Mouse (Mus musculus): Measurements from ENCODE around the gene Shmt2. TPM values are rescaled to one million over a fixed set of nuclear protein-coding genes. Genes with fewer than 3 reads are reported as not detected.

Gene Shmt2
- polyA plus RNA-seq, 1 experiment from 2014 or later: 152 TPM

DNA sequence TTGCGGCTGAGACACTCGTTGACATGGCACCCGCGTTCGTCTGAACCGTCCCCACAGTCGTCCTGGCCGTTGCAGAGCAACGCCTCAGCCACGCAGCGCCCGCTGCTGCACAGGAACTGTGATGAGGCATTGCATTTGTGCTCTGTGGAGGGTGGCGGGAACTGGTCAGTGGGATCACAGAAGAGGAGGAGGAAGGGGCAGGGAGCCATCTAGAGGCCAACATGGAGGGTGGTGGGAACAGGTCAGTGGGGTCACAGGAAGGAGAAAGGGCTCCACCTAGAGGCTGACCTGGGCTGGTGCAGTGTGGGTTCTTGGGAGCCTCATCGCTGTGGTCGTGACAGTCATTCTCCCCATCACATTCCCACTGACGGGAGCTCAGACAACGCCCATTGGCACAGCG, 33.5 kb upstream of the Shmt2 start:
- 77% methylated on average over 18 of the region's 18 CpGs for WGBS

GRCm38 (mm10) chr10:127549892-127550291, 27.6 kb upstream of the Shmt2 start:
- no peak for ATAC-seq (ENCODE audit: insufficient read depth, low FRiP score)
- H3K9me3 ChIP-seq (replicated peaks; ENCODE audit: control insufficient read depth, low read length): no peaks in the 10 kb centered on the region
- no peak overlapping the region for H3K9ac ChIP-seq (ENCODE audit: low read length)
- no peak overlapping the region for H3K4me2 ChIP-seq (ENCODE audit: low read depth, low read length)
- 85% methylated on average over 17 of the region's 17 CpGs for WGBS
- no peak overlapping the region for H3K4me3 ChIP-seq (replicated peaks; ENCODE audit: low read length)
- no peaks in the 10 kb centered on the region for H3K27me3 ChIP-seq (ENCODE audit: control insufficient read depth, insufficient read depth, low read length)
- no peak overlapping the region for H3K27ac ChIP-seq (ENCODE audit: low read length)
- H3K4me1 ChIP-seq (ENCODE audit: control insufficient read depth, insufficient read depth, low read length): no peaks in the 10 kb centered on the region
- peaks cover 33% of the 10 kb centered on the region for H3K36me3 ChIP-seq (ENCODE audit: control insufficient read depth, insufficient read depth, low read length)

More for the DNA sequence above, 33.5 kb upstream of the Shmt2 start:
- no peak overlapping the region for H3K4me3 ChIP-seq (replicated peaks; ENCODE audit: low read length)
- H3K4me1 ChIP-seq (ENCODE audit: control insufficient read depth, insufficient read depth, low read length): no peaks in the 10 kb centered on the region
- no peak for ATAC-seq (ENCODE audit: insufficient read depth, low FRiP score)
- no peak overlapping the region for H3K9ac ChIP-seq (ENCODE audit: low read length)
- H3K27ac ChIP-seq (ENCODE audit: low read length): no peak overlapping the region
- peaks cover 52% of the 10 kb centered on the region for H3K36me3 ChIP-seq (ENCODE audit: control insufficient read depth, insufficient read depth, low read length)
- H3K27me3 ChIP-seq (ENCODE audit: control insufficient read depth, insufficient read depth, low read length): no peaks in the 10 kb centered on the region
- no peaks in the 10 kb centered on the region for H3K9me3 ChIP-seq (replicated peaks; ENCODE audit: control insufficient read depth, low read length)
- no peak overlapping the region for H3K4me2 ChIP-seq (ENCODE audit: low read depth, low read length)

GRCm38 (mm10) chr10:127548236-127548635, 26.0 kb upstream of the Shmt2 start:
- Histone ChIP-seq H3K4me2 (ENCODE audit: low read depth, low read length) (no peak overlapping the region), H3K9me3 (replicated peaks; ENCODE audit: control insufficient read depth, low read length) (no peaks in the 10 kb centered on the region), H3K27me3 (ENCODE audit: control insufficient read depth, insufficient read depth, low read length) (no peaks in the 10 kb centered on the region), H3K4me1 (ENCODE audit: control insufficient read depth, insufficient read depth, low read length) (no peaks in the 10 kb centered on the region), H3K36me3 (ENCODE audit: control insufficient read depth, insufficient read depth, low read length) (peaks cover 33% of the 10 kb centered on the region), H3K27ac (ENCODE audit: low read length) (no peak overlapping the region), H3K9ac (ENCODE audit: low read length) (no peak overlapping the region), H3K4me3 (replicated peaks; ENCODE audit: low read length) (no peak overlapping the region)
- 94% methylated on average over 15 of the region's 15 CpGs for WGBS
- ATAC-seq (ENCODE audit: insufficient read depth, low FRiP score): no peak

DNA sequence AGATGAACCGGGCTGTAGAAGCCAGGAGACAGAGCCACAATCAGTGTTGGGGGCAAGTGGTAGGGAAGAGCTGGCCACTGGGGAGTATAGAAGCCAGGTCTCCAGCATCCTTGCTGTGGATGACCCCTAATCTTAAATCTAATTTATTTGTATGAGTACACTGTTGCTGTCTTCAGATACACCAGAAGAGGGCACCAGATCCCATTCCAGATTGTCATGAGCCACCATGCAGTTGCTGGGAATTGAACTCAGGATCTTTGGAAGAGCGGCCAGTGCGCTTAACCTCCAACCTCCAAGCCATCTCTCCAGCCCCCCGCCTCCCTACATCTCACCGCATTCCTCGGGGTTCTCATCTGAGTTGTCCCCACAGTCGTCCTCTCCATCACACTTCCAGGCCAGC, 24.3 kb upstream of the Shmt2 start:
- 87% methylated on average over 7 of the region's 7 CpGs for WGBS
- ATAC-seq (ENCODE audit: insufficient read depth, low FRiP score): no peak
- no peak overlapping the region for H3K9ac ChIP-seq (ENCODE audit: low read length)
- no peaks in the 10 kb centered on the region for H3K27me3 ChIP-seq (ENCODE audit: control insufficient read depth, insufficient read depth, low read length)
- H3K27ac ChIP-seq (ENCODE audit: low read length): no peak overlapping the region
- H3K9me3 ChIP-seq (replicated peaks; ENCODE audit: control insufficient read depth, low read length): no peaks in the 10 kb centered on the region
- no peak overlapping the region for H3K4me2 ChIP-seq (ENCODE audit: low read depth, low read length)
- peaks cover 36% of the 10 kb centered on the region for H3K36me3 ChIP-seq (ENCODE audit: control insufficient read depth, insufficient read depth, low read length)
- no peaks in the 10 kb centered on the region for H3K4me1 ChIP-seq (ENCODE audit: control insufficient read depth, insufficient read depth, low read length)
- H3K4me3 ChIP-seq (replicated peaks; ENCODE audit: low read length): no peak overlapping the region

GRCm38 (mm10) chr10:127544375-127544774, 22.1 kb upstream of the Shmt2 start:
- no peak overlapping the region for H3K4me3 ChIP-seq (replicated peaks; ENCODE audit: low read length)
- no peaks in the 10 kb centered on the region for H3K27me3 ChIP-seq (ENCODE audit: control insufficient read depth, insufficient read depth, low read length)
- H3K9ac ChIP-seq (ENCODE audit: low read length): no peak overlapping the region
- H3K9me3 ChIP-seq (replicated peaks; ENCODE audit: control insufficient read depth, low read length): no peaks in the 10 kb centered on the region
- H3K4me2 ChIP-seq (ENCODE audit: low read depth, low read length): no peak overlapping the region
- H3K4me1 ChIP-seq (ENCODE audit: control insufficient read depth, insufficient read depth, low read length): no peaks in the 10 kb centered on the region
- peaks cover 32% of the 10 kb centered on the region for H3K36me3 ChIP-seq (ENCODE audit: control insufficient read depth, insufficient read depth, low read length)
- no peak overlapping the region for H3K27ac ChIP-seq (ENCODE audit: low read length)
- ATAC-seq (ENCODE audit: insufficient read depth, low FRiP score): no peak
- WGBS: 88% methylated on average over 20 of the region's 20 CpGs

- 67% methylated on average over 3 of the region's 3 CpGs for whole genome bisulfite sequencing
Measured at GRCm38 (mm10) chr10:127543916-127544315, 21.7 kb upstream of the Shmt2 start.

GRCm38 (mm10) chr10:127542720-127543119, 20.5 kb upstream of the Shmt2 start:
- no peak for ATAC-seq (ENCODE audit: insufficient read depth, low FRiP score)
- no peaks in the 10 kb centered on the region for H3K9me3 ChIP-seq (replicated peaks; ENCODE audit: control insufficient read depth, low read length)
- WGBS: 67% methylated on average over 6 of the region's 6 CpGs
- H3K9ac ChIP-seq (ENCODE audit: low read length): no peak overlapping the region
- no peaks in the 10 kb centered on the region for H3K4me1 ChIP-seq (ENCODE audit: control insufficient read depth, insufficient read depth, low read length)
- no peaks in the 10 kb centered on the region for H3K27me3 ChIP-seq (ENCODE audit: control insufficient read depth, insufficient read depth, low read length)
- H3K36me3 ChIP-seq (ENCODE audit: control insufficient read depth, insufficient read depth, low read length): peaks cover 28% of the 10 kb centered on the region
- H3K27ac ChIP-seq (ENCODE audit: low read length): no peak overlapping the region
- no peak overlapping the region for H3K4me3 ChIP-seq (replicated peaks; ENCODE audit: low read length)
- H3K4me2 ChIP-seq (ENCODE audit: low read depth, low read length): no peak overlapping the region

More at GRCm38 (mm10) chr10:127543916-127544315, 21.7 kb upstream of the Shmt2 start:
- Histone ChIP-seq H3K9me3 (replicated peaks; ENCODE audit: control insufficient read depth, low read length) (no peaks in the 10 kb centered on the region), H3K4me3 (replicated peaks; ENCODE audit: low read length) (no peak overlapping the region), H3K4me1 (ENCODE audit: control insufficient read depth, insufficient read depth, low read length) (no peaks in the 10 kb centered on the region), H3K27me3 (ENCODE audit: control insufficient read depth, insufficient read depth, low read length) (no peaks in the 10 kb centered on the region), H3K9ac (ENCODE audit: low read length) (no peak overlapping the region), H3K4me2 (ENCODE audit: low read depth, low read length) (no peak overlapping the region), H3K36me3 (ENCODE audit: control insufficient read depth, insufficient read depth, low read length) (peaks cover 35% of the 10 kb centered on the region), H3K27ac (ENCODE audit: low read length) (no peak overlapping the region)
- ATAC-seq (ENCODE audit: insufficient read depth, low FRiP score): no peak

DNA sequence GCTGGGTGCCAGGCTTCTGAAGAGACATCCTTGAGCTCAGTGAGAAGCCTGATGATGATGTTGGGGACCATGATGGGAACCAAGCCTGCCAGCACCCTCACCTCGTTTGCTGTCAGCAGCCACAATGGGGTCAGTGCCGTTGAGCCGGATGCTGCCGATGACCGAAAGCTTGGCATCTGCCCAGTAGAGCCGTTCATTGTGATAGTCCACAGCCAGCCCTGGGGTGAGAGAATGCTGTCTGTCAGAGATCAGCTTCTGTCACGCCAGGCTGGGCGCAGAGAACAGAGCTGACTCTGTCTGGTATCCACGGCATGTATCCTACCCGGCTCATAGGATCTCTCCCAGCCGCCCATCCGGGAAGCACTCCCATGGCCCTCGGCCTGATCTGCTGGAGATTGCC, 19.8 kb upstream of the Shmt2 start:
- H3K9me3 ChIP-seq (replicated peaks; ENCODE audit: control insufficient read depth, low read length): no peaks in the 10 kb centered on the region
- no peaks in the 10 kb centered on the region for H3K27me3 ChIP-seq (ENCODE audit: control insufficient read depth, insufficient read depth, low read length)
- H3K4me1 ChIP-seq (ENCODE audit: control insufficient read depth, insufficient read depth, low read length): no peaks in the 10 kb centered on the region
- ATAC-seq (ENCODE audit: insufficient read depth, low FRiP score): no peak
- H3K27ac ChIP-seq (ENCODE audit: low read length): no peak overlapping the region
- no peak overlapping the region for H3K9ac ChIP-seq (ENCODE audit: low read length)
- 90% methylated on average over 13 of the region's 13 CpGs for WGBS
- no peak overlapping the region for H3K4me2 ChIP-seq (ENCODE audit: low read depth, low read length)
- no peak overlapping the region for H3K4me3 ChIP-seq (replicated peaks; ENCODE audit: low read length)
- peaks cover 24% of the 10 kb centered on the region for H3K36me3 ChIP-seq (ENCODE audit: control insufficient read depth, insufficient read depth, low read length)

GRCm38 (mm10) chr10:127541510-127541909, 19.3 kb upstream of the Shmt2 start:
- no peak overlapping the region for H3K4me3 ChIP-seq (replicated peaks; ENCODE audit: low read length)
- peaks cover 24% of the 10 kb centered on the region for H3K36me3 ChIP-seq (ENCODE audit: control insufficient read depth, insufficient read depth, low read length)
- H3K9ac ChIP-seq (ENCODE audit: low read length): no peak overlapping the region
- H3K9me3 ChIP-seq (replicated peaks; ENCODE audit: control insufficient read depth, low read length): no peaks in the 10 kb centered on the region
- H3K27ac ChIP-seq (ENCODE audit: low read length): no peak overlapping the region
- H3K4me2 ChIP-seq (ENCODE audit: low read depth, low read length): no peak overlapping the region
- 92% methylated on average over 8 of the region's 8 CpGs for WGBS
- no peak for ATAC-seq (ENCODE audit: insufficient read depth, low FRiP score)
- H3K4me1 ChIP-seq (ENCODE audit: control insufficient read depth, insufficient read depth, low read length): no peaks in the 10 kb centered on the region
- H3K27me3 ChIP-seq (ENCODE audit: control insufficient read depth, insufficient read depth, low read length): peaks cover under 1% of the 10 kb centered on the region
